Mouse (Mus musculus) liver, embryonic 14.5 days (tissue): Measurements from ENCODE around the gene Timeless.

ENCODE experiments used
- CTCF ChIP-seq: IDR thresholded peaks from 2 replicates; pipeline ENCODE4 v1.5.1; 2016; ENCODE audit warnings: antibody characterized with exemption, low read depth, control low read depth
- EP300 ChIP-seq: IDR thresholded peaks from 2 replicates; pipeline ENCODE4 v1.6.1; 2016; ENCODE audit warnings: antibody characterized with exemption, low read depth

DNA sequence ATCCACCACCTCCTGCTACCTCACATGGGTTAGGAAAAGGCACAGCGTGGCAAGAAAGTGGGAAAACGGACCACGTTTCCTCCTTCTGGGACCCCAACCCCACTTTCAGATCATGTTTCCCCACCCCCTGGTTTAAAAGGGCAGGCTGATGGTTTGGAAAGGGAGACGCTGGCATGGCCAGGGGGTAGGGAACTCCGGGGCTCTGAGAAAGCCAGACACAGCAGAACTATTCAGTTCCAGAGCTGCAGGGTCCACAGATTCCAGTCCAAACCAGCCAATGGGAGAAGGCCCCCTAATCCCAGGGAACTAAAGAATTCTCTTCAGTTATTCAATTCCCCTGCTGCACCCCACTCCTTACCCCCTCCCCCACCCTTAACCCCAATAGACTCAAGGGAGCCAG, 6.8 kb upstream of the Timeless start:
- TF ChIP-seq CTCF (no peak), EP300 (no peak)
